ENCODE assay signal across 26 mouse cellular contexts in the genomic region with DNA sequence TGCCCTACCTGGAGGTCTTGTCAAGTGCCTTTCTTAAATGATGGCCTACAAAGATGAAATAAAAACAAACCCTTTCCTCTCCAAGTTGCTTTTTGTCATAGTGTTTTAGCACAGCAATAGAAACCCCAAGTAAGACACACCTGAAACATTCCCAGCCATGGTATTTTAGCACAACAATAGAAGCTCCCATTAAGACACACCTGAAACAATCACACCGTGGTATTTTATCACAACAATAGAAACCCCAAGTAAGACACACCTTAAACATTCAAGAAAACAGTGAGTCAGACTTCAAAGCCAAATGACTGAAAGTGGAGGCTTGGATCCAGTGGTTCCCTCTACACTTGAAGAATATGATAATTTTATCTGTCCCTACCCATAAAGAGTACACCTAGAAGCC. TPM values are rescaled to one million over a fixed set of nuclear protein-coding genes. Genes with fewer than 3 reads are reported as not detected.
DNase-seq lines count a peak whose midpoint lies in the region; ATAC-seq and TF ChIP-seq lines count a peak whose summit lies in the region.
"Had no signal": no experiment of that assay in that cellular context is flagged by ENCODE, and none has a peak within 500 bp of the region (broad histone marks: within the 10 kb centered on the region; RNA-seq: fewer than 3 reads in every experiment).

No protein-coding gene starts in this region.

- in situ Hi-C loops in ES-E14 (cut with MboI; ENCODE audit: low sequenced_read_pairs in 2 of 2, unreplicated experiment in 2 of 2), result no loop called here

- H3K4me1 ChIP-seq in ES-Bruce4 (ENCODE audit: control insufficient read depth, insufficient read depth, low read length) (peaks cover 3% of the 10 kb centered on the region), ES-E14 (ENCODE audit: control insufficient read depth in 2 of 2, insufficient read depth in 2 of 2, low read length in 2 of 2, poor library complexity in 1 of 2) (peaks cover 9 to 11% of the 10 kb centered on the region in 2 experiments)
- H3K4me1 ChIP-seq in stomach, postnatal 0 days (replicated peaks; ENCODE audit: control insufficient read depth, insufficient read depth), result no peaks in the 10 kb centered on the region
- H3K4me1 ChIP-seq: embryonic facial prominence, embryonic 13.5 days; embryonic facial prominence, embryonic 15.5 days; forebrain, embryonic 10.5 days had no signal

- ATAC-seq in stomach, postnatal 0 days (ENCODE audit: low FRiP score, low TSS enrichment), result no peak
- ATAC-seq: activated CD4-positive, CD25-positive, alpha-beta regulatory T cell, adult 4 months; forebrain, embryonic 14.5 days; forebrain, embryonic 16.5 days had no signal

- no peak for TF ChIP-seq EP300 in ES-Bruce4 (IDR thresholded peaks at IDR 0.05; ENCODE audit: insufficient read depth, low read depth, low read length)
- no peak for TF ChIP-seq EP300 in stomach, postnatal 0 days (optimal IDR thresholded peaks at IDR 0.05)

- no peak for TF ChIP-seq POLR2A in ES-Bruce4 (IDR thresholded peaks at IDR 0.05; ENCODE audit: insufficient read depth, low read length)

- H3K27me3 ChIP-seq in ES-Bruce4 (ENCODE audit: control insufficient read depth, insufficient read depth, low read length, poor library complexity, severe bottlenecking), result no peaks in the 10 kb centered on the region
- no peaks in the 10 kb centered on the region for H3K27me3 ChIP-seq in stomach, postnatal 0 days (ENCODE audit: control insufficient read depth, insufficient read depth, low read length)
- H3K27me3 ChIP-seq: embryonic facial prominence, embryonic 13.5 days; embryonic facial prominence, embryonic 15.5 days; forebrain, embryonic 12.5 days had no signal

- H3K36me3 ChIP-seq in ES-Bruce4 (ENCODE audit: control insufficient read depth, insufficient read depth, low read length, poor library complexity, severe bottlenecking), result peaks cover 2% of the 10 kb centered on the region; the same call in 1 of the 2 replicates
- peaks cover 2% of the 10 kb centered on the region; the same call in 1 of the 2 replicates for H3K36me3 ChIP-seq in ES-E14 (ENCODE audit: control insufficient read depth, insufficient read depth, low read length, poor library complexity, severe bottlenecking)
- H3K36me3 ChIP-seq in stomach, postnatal 0 days (ENCODE audit: control insufficient read depth, insufficient read depth, low read length), result peaks cover 16% of the 10 kb centered on the region

- 0 out of 2 replicates have a peak, but pooled peaks cover 2% of the 10 kb centered on the region for H3K9me3 ChIP-seq in ES-Bruce4 (replicated peaks; ENCODE audit: control insufficient read depth, insufficient read depth, low read length, poor library complexity, severe bottlenecking)
- no peaks in the 10 kb centered on the region for H3K9me3 ChIP-seq in ES-E14 (ENCODE audit: control insufficient read depth, insufficient read depth, low read depth, low read length)
- H3K9me3 ChIP-seq in stomach, postnatal 0 days (ENCODE audit: control insufficient read depth, low read length), result no peaks in the 10 kb centered on the region
- H3K9me3 ChIP-seq: embryonic facial prominence, embryonic 13.5 days; embryonic facial prominence, embryonic 15.5 days; forebrain, embryonic 10.5 days; forebrain, embryonic 12.5 days had no signal

- DNase-seq in ES-E14 (ENCODE audit: low read depth, low spot score), result peak; percentile 85
- DNase-seq in WW6 (ENCODE audit: low read depth, low spot score), result peak; percentile 59
- DNase-seq in spleen, postnatal 14 days (ENCODE audit: low spot score in 2 of 2), result no peak
- no peak for DNase-seq in heart, adult 9 months (ENCODE audit: low spot score in 2 of 2)
- DNase-seq in stomach, postnatal 0 days (ENCODE audit: low spot score), result no peak
- no peak for DNase-seq in frontal cortex, adult 2 months (ENCODE audit: extremely low spot score in 1 of 2, low spot score in 1 of 2)
- DNase-seq: adrenal gland, adult 8-10 months; adrenal gland, postnatal 14 days; cerebellum, adult 11 months; cerebellum, adult 18-20 months; cerebellum, adult 8-10 months; cerebellum, adult 9-11 months; cerebellum, postnatal 14 days; cerebellum, postnatal 36 days; embryo, embryonic 11 days had no signal

- peak overlapping the region; percentile 94 for H3K27ac ChIP-seq in ES-Bruce4 (ENCODE audit: insufficient read depth, low read length)
- peak overlapping the region; percentile 94 for H3K27ac ChIP-seq in ES-E14 (ENCODE audit: insufficient read depth, low read depth, low read length, poor library complexity, severe bottlenecking)
- no peak overlapping the region for H3K27ac ChIP-seq in stomach, postnatal 0 days (replicated peaks)
- H3K27ac ChIP-seq: embryonic facial prominence, embryonic 13.5 days; embryonic facial prominence, embryonic 15.5 days; forebrain, embryonic 10.5 days; forebrain, embryonic 12.5 days had no signal

- H3K4me3 ChIP-seq in ES-Bruce4 (ENCODE audit: low read depth, low read length), result no peak overlapping the region
- H3K4me3 ChIP-seq in ES-E14 (ENCODE audit: insufficient read depth in 1 of 2, low read depth in 1 of 2, low read length in 2 of 2, poor library complexity in 1 of 2, severe bottlenecking in 1 of 2), result no peak overlapping the region
- no peak overlapping the region for H3K4me3 ChIP-seq in stomach, postnatal 0 days (ENCODE audit: low read depth, low read length)
- H3K4me3 ChIP-seq: embryonic facial prominence, embryonic 13.5 days; embryonic facial prominence, embryonic 15.5 days; erythroblast, embryonic 14.5 days; forebrain, embryonic 10.5 days; forebrain, embryonic 12.5 days had no signal

- WGBS in stomach, postnatal 0 days, result 58% methylated on average over 1 of the region's 1 CpGs

- H3K4me2 ChIP-seq in stomach, postnatal 0 days (replicated peaks; ENCODE audit: low read depth), result no peak overlapping the region
- H3K4me2 ChIP-seq: embryonic facial prominence, embryonic 13.5 days; embryonic facial prominence, embryonic 15.5 days; forebrain, embryonic 12.5 days had no signal

- no peak overlapping the region for H3K9ac ChIP-seq in ES-Bruce4 (ENCODE audit: low read depth, poor library complexity, severe bottlenecking)
- no peak overlapping the region for H3K9ac ChIP-seq in ES-E14 (ENCODE audit: insufficient read depth, low read depth, low read length, poor library complexity, severe bottlenecking)
- H3K9ac ChIP-seq in stomach, postnatal 0 days (ENCODE audit: low read length), result no peak overlapping the region
- H3K9ac ChIP-seq: embryonic facial prominence, embryonic 13.5 days; embryonic facial prominence, embryonic 15.5 days; forebrain, embryonic 12.5 days had no signal

- TF ChIP-seq CTCF in ES-Bruce4 (IDR thresholded peaks at IDR 0.05; ENCODE audit: low read depth, low read length), result no peak
- no peak for TF ChIP-seq CTCF in stomach, postnatal 0 days (IDR thresholded peaks at IDR 0.05; ENCODE audit: low read depth)

TF ChIP-seq in ES-E14, 5 proteins besides CTCF, POLR2A, EP300 and RAD21:
- TF ChIP-seq MAFK (IDR thresholded peaks at IDR 0.05; ENCODE audit: insufficient read depth, low read depth, low read length) (0 out of 2 replicates have a peak, but pooled peaks have one; percentile 28), CHD2 (IDR thresholded peaks at IDR 0.05; ENCODE audit: low read depth, low read length) (peak; percentile 75; the same call in 1 of the 2 replicates), ZNF384 (IDR thresholded peaks at IDR 0.05; ENCODE audit: low read depth, low read length) (no peak), ZC3H11A (IDR thresholded peaks at IDR 0.05; ENCODE audit: borderline replicate concordance, low read depth, low read length) (no peak)

RNA-seq across cellular contexts. Expression of a gene that starts 58.2 kb away (rescaled TPM):
- 0.30 and 0.78 TPM in 2 replicates for polyA plus RNA-seq in ES-Bruce4 (2011; ENCODE audit: insufficient read depth, insufficient read length, low read depth, missing spikeins)
- total RNA-seq in ES-E14 (2012; rRNA removed), result 0.49 and 0.85 TPM in 2 replicates
- 0.05 and 0.08 TPM in 2 replicates for polyA plus RNA-seq in stomach, postnatal 0 days (2015; fragmentation: Nextera tagmentation; extraction: Ambion mirVana)
- polyA plus RNA-seq in frontal cortex, adult 2 months (2012; rRNA removed), result 7.3 and 8.9 TPM in 2 replicates
- total RNA-seq: common myeloid progenitor, adult 5-6 weeks had no signal
- polyA plus RNA-seq: C2C12; erythroblast, embryonic 14.5 days had no signal

Comparison
In these comparisons a context has a peak if more than half of its experiments do, and no peak if none do; other contexts are left out.
1. DNase-seq: peak in ES-E14 (single experiment) and WW6 (single experiment); none in spleen, postnatal 14 days (0 of 2), heart, adult 9 months (0 of 2), stomach, postnatal 0 days (single experiment) and frontal cortex, adult 2 months (0 of 2).